In the genomic region with DNA sequence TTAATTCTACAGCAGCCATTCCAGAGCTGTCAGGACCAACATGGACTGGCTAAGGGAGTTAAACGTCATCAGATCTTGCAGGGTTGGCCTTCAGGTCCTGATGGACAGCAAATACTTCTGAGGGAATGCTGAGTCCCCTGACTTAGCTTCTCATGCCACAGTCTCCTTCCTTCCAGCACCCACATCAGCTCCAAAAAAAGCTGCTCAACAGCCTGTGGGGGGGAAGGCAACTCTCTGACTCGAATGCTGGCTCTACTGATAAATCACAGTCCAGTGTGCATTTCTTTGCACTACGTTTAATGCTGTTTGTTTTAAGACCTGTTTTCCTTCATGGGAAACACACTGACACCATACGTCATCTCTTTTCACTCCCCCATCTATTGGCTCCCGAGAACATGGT, we compare ENCODE assay signal across 11 mouse cellular contexts.
"Had no signal": no experiment of that assay in that cellular context is flagged by ENCODE, and none has a peak within 500 bp of the region (broad histone marks: within the 10 kb centered on the region; RNA-seq: fewer than 3 reads in every experiment).

No protein-coding gene starts in this region.

- H3K9ac ChIP-seq: embryonic facial prominence, embryonic 12.5 days; embryonic facial prominence, embryonic 13.5 days; embryonic facial prominence, embryonic 15.5 days; forebrain, embryonic 12.5 days; forebrain, embryonic 15.5 days; forebrain, postnatal 0 days had no signal

- H3K4me3 ChIP-seq: embryonic facial prominence, embryonic 10.5 days; embryonic facial prominence, embryonic 12.5 days; embryonic facial prominence, embryonic 13.5 days; embryonic facial prominence, embryonic 15.5 days; erythroblast, embryonic 14.5 days; forebrain, embryonic 10.5 days; forebrain, embryonic 12.5 days; forebrain, embryonic 15.5 days; gastrocnemius, adult 2 months; heart, adult 2 months had no signal

- H3K4me2 ChIP-seq: embryonic facial prominence, embryonic 12.5 days; embryonic facial prominence, embryonic 13.5 days; embryonic facial prominence, embryonic 15.5 days; forebrain, embryonic 12.5 days; forebrain, embryonic 15.5 days had no signal

- H3K4me1 ChIP-seq: embryonic facial prominence, embryonic 12.5 days; embryonic facial prominence, embryonic 13.5 days; embryonic facial prominence, embryonic 15.5 days had no signal

- H3K27me3 ChIP-seq: embryonic facial prominence, embryonic 12.5 days; embryonic facial prominence, embryonic 13.5 days; embryonic facial prominence, embryonic 15.5 days; forebrain, embryonic 12.5 days; forebrain, embryonic 15.5 days had no signal

- H3K9me3 ChIP-seq: embryonic facial prominence, embryonic 10.5 days; embryonic facial prominence, embryonic 12.5 days; embryonic facial prominence, embryonic 13.5 days; embryonic facial prominence, embryonic 15.5 days; forebrain, embryonic 10.5 days; forebrain, embryonic 12.5 days; forebrain, embryonic 15.5 days had no signal

- H3K27ac ChIP-seq: embryonic facial prominence, embryonic 10.5 days; embryonic facial prominence, embryonic 12.5 days; embryonic facial prominence, embryonic 13.5 days; embryonic facial prominence, embryonic 15.5 days; forebrain, embryonic 10.5 days; forebrain, embryonic 12.5 days; forebrain, embryonic 15.5 days; gastrocnemius, adult 2 months; heart, adult 2 months had no signal

- H3K36me3 ChIP-seq: embryonic facial prominence, embryonic 10.5 days; embryonic facial prominence, embryonic 12.5 days; embryonic facial prominence, embryonic 13.5 days; embryonic facial prominence, embryonic 15.5 days; forebrain, embryonic 10.5 days; forebrain, embryonic 12.5 days; forebrain, embryonic 15.5 days had no signal

- ATAC-seq: forebrain, embryonic 15.5 days; forebrain, postnatal 0 days had no signal
